Mouse (Mus musculus) bone marrow, adult 2 months (tissue): ENCODE measurements around the gene Tbc1d1. TPM values are rescaled to one million over a fixed set of nuclear protein-coding genes. Genes with fewer than 3 reads are reported as not detected.
A peak's percentile ranks its signal among the peaks of the same experiment; 100 is the strongest.
"Not testable (repeated sequence)": the region's sequence is repeated elsewhere in the genome, so short reads cannot be mapped to it uniquely, and the experiment has no call there.

Experiments used
- H3K27ac ChIP-seq: fragments of 200-500 bp; 2 replicates; pipeline ENCODE4 v1.5.1; 2012; ENCODE audit warnings: low read depth, mild to moderate bottlenecking, control low read depth, inconsistent platforms, low read length; ENCODE audit not compliant: control insufficient read depth, poor library complexity, insufficient read depth
- H3K4me1 ChIP-seq: fragments of 200-500 bp; 2 replicates; pipeline ENCODE4 v1.6.1; 2011; ENCODE audit warnings: low read length; ENCODE audit not compliant: control insufficient read depth, insufficient read depth
- H3K4me3 ChIP-seq: fragments of 200-500 bp; replicated peaks from 2 replicates; pipeline ENCODE3; 2011; ENCODE audit warnings: mild to moderate bottlenecking, low read depth, low read length, control low read depth; ENCODE audit not compliant: control insufficient read depth
- CTCF ChIP-seq: fragments of 200-500 bp; IDR thresholded peaks from 2 replicates; pipeline ENCODE4 v1.5.1; 2011; ENCODE audit warnings: low read length, control low read depth; ENCODE audit not compliant: control insufficient read depth, insufficient read depth
- POLR2A ChIP-seq: fragments of 200-500 bp; IDR thresholded peaks from 2 replicates; pipeline ENCODE4 v1.6.1; 2011; ENCODE audit warnings: low read depth, mild to moderate bottlenecking, control low read depth, low read length, borderline replicate concordance; ENCODE audit not compliant: control insufficient read depth
- WGBS: fragments of 180-500 bp; shearing (Covaris S2); methylation state at CpG from one replicate; pipeline ENCODE4 v1.1.7; 2018; 5-methylcytosine and 5-hydroxymethylcytosine counted together
- polyA plus RNA-seq: library from polyadenylated mRNA; stranded (reverse); fragments of >200 nt; gene quantifications from 2 replicates; pipeline ENCODE4 v1.2.4, GENCODE M21; 2011; ENCODE audit warnings: low replicate concordance; ENCODE audit not compliant: missing spikeins, insufficient read depth, insufficient read length

Tbc1d1 gene
- polyA plus RNA-seq, 1 experiment, result 10.3 TPM

DNA sequence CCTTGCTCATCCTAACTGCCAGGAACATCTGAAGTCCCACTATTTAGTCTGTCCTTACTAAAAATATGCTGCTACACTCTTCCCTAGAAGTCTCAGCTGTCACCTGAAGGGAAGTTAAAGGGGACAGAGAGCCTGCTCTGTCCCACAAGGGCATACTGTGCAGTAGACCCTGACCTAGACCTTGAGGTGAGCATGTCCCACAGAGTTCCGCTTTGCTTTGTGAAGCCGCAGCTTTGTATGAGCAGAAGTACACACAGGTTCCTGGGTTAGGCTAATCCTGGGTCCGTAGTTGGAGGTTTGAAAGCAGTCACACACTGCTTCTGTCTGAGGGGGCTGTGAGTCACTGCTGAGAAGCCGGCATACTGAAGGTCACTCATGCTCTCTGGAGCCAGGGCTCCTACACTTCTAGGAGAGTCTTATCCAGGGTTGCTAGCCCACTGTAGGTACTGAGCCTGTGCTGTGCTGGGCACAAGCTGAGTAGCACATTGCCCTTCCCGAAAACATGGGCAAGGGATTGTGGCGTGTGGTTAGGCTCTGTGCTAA is 190.3 kb downstream of the Tbc1d1 start:
- H3K27ac ChIP-seq, result no peak overlapping the region

GRCm38 (mm10) chr5:64348166-64348565 is 192.1 kb downstream of the Tbc1d1 start:
- H3K4me3 ChIP-seq, result no peak overlapping the region
- peaks cover 2% of the 10 kb centered on the region for H3K4me1 ChIP-seq
- WGBS, result 88% methylated on average over 2 of the region's 2 CpGs
- H3K27ac ChIP-seq, result no peak overlapping the region
- TF ChIP-seq POLR2A, result no peak
- TF ChIP-seq CTCF, result no peak

More for the DNA sequence above, 190.3 kb downstream of the Tbc1d1 start:
- Histone ChIP-seq H3K4me1 (peaks cover 2% of the 10 kb centered on the region), H3K4me3 (no peak overlapping the region)
- no peak for TF ChIP-seq POLR2A
- TF ChIP-seq CTCF, result no peak
- WGBS, result 73% methylated on average over 6 of the region's 6 CpGs

DNA sequence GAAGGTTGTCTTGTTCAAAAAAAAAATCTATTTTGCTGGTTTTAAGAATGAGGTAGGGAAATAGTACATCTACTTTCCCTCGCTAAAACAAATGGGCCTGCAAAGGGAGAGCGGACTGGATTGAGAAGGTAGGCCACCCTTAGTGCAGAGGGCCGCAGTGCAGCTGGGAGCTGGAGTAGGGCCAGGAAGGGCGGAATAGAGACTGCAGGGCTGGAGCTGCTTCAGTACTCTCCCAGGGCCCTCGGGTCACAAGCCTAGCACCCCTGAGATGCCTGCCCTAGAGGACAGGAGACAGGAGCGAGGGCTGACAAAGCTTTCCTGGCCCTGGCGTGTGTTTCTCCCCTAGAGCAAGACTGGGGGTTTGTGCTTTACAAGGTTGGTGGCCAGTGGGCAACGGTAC is 192.7 kb downstream of the Tbc1d1 start:
- peaks cover 2% of the 10 kb centered on the region for H3K4me1 ChIP-seq
- no peak overlapping the region for H3K4me3 ChIP-seq
- no peak overlapping the region for H3K27ac ChIP-seq
- TF ChIP-seq CTCF (no peak), POLR2A (no peak)
- 84% methylated on average over 8 of the region's 8 CpGs for WGBS

DNA sequence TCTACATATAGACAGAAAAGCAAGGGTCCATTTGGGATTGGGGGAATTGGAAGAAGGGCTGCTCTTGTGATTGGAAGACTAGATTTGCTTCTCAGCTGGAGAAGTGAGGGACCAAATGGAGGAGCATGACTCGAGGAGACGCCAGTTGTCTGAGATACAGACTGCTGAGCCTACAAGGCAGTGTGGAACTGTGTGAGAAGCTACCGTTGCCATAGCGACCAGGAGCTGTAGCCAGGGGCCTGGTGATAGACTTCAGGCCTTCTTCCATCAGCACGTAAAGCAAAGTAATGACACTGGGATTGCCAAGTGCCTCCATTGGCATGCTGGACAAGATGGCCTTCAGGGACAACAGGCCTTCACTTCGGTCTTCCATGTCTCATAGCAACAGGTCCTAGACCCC is 195.9 kb downstream of the Tbc1d1 start:
- whole genome bisulfite sequencing, result 80% methylated on average over 6 of the region's 6 CpGs
- H3K27ac ChIP-seq, result no peak overlapping the region
- no peak overlapping the region for H3K4me3 ChIP-seq
- H3K4me1 ChIP-seq, result no peaks in the 10 kb centered on the region; the same call in 1 of the 2 replicates
- TF ChIP-seq POLR2A, result no peak
- no peak for TF ChIP-seq CTCF

- WGBS, result 86% methylated on average over 18 of the region's 18 CpGs
- H3K4me1 ChIP-seq, result peaks cover 1% of the 10 kb centered on the region; the same call in 1 of the 2 replicates
- TF ChIP-seq POLR2A (no peak), CTCF (no peak)
Observed at GRCm38 (mm10) chr5:64358639-64359584, 202.8 kb downstream of the Tbc1d1 start.

GRCm38 (mm10) chr5:64360147-64360875 is 204.2 kb downstream of the Tbc1d1 start:
- no peak for TF ChIP-seq CTCF
- TF ChIP-seq POLR2A, result no peak
- Histone ChIP-seq H3K27ac (peak overlapping the region; percentile 54; the same call in 1 of the 2 replicates), H3K4me3 (no peak overlapping the region), H3K4me1 (peaks cover 4% of the 10 kb centered on the region)
- 38% methylated on average over 8 of the region's 8 CpGs for WGBS

More at GRCm38 (mm10) chr5:64358639-64359584, 202.8 kb downstream of the Tbc1d1 start:
- Histone ChIP-seq H3K27ac (no peak overlapping the region), H3K4me3 (no peak overlapping the region)

GRCm38 (mm10) chr5:64360876-64361268 is 204.8 kb downstream of the Tbc1d1 start:
- not testable (repeated sequence) for H3K27ac ChIP-seq, H3K4me3 ChIP-seq

GRCm38 (mm10) chr5:64363859-64364406 is 207.8 kb downstream of the Tbc1d1 start:
- WGBS, result 84% methylated on average over 5 of the region's 5 CpGs
- H3K27ac ChIP-seq, result no peak overlapping the region
- no peak overlapping the region for H3K4me3 ChIP-seq
- peaks cover 4% of the 10 kb centered on the region for H3K4me1 ChIP-seq
- no peak for TF ChIP-seq CTCF

More at GRCm38 (mm10) chr5:64360876-64361268, 204.8 kb downstream of the Tbc1d1 start:
- H3K4me1 ChIP-seq, result not testable (repeated sequence)
